8 mouse cellular contexts compared by ENCODE assay signal in the genomic region with DNA sequence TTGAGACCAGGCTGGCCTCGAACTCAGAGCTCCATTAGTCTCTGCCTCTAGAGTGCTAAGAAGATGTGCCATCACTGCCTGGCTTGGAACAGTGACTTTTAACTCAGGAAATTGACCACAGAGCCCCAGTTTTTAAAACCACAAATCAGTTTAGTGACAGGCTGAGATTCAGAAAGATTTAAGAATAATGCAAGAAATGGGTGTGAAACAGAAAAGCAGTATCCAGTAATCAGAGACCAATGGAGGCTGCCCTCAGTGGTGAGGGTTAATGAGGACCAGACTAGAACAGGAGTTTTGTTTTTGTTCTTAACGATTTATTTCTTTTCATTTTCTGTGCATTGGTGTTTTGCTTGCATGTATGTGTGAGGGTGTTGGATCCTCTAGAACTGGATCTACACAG. TPM values are rescaled to one million over a fixed set of nuclear protein-coding genes. Genes with fewer than 3 reads are reported as not detected.
A peak's percentile ranks its signal among the peaks of the same experiment; 100 is the strongest.
DNase-seq lines count a peak whose midpoint lies in the region; ATAC-seq and TF ChIP-seq lines count a peak whose summit lies in the region.

No protein-coding gene starts in this region.

- dilution Hi-C loops in CH12.LX (cut with MboI; ENCODE audit: extremely low pct_ligation_motif_present, extremely low pct_unique_long_range_greater_than_20kb, low sequenced_read_pairs), result no loop called here

- H3K36me3 ChIP-seq in heart, embryonic 12.5 days, result peaks cover 21% of the 10 kb centered on the region
- peaks cover 15 to 27% of the 10 kb centered on the region in 2 experiments for H3K36me3 ChIP-seq in CH12.LX (replicated peaks in 1 of 2; ENCODE audit: control insufficient read depth in 1 of 2, insufficient read depth in 1 of 2, low read length in 1 of 2)
- peaks cover 11% of the 10 kb centered on the region; the same call in 1 of the 2 replicates for H3K36me3 ChIP-seq in forebrain, embryonic 14.5 days (ENCODE audit: control insufficient read depth, insufficient read depth, low read length)
- peaks cover 12% of the 10 kb centered on the region for H3K36me3 ChIP-seq in liver, embryonic 14.5 days (replicated peaks; ENCODE audit: control insufficient read depth, insufficient read depth, low read depth)

- in situ Hi-C loops in CH12.LX (cut with MboI; ENCODE audit: low pct_ligation_motif_present, low pct_unique_long_range_greater_than_20kb, low sequenced_read_pairs), result no loop called here

- H3K79me2 ChIP-seq in CH12.LX (replicated peaks; ENCODE audit: control insufficient read depth, extremely low read depth, insufficient read depth, poor library complexity, severe bottlenecking), result peaks cover 43% of the 10 kb centered on the region

- TF ChIP-seq CTCF in CH12.LX (conservative IDR thresholded peaks at IDR 0.05 in 1 of 2, IDR thresholded peaks at IDR 0.05 in 1 of 2; ENCODE audit: low read depth in 2 of 2, low read length in 2 of 2), result no peak
- no peak for TF ChIP-seq CTCF in liver, embryonic 14.5 days (IDR thresholded peaks at IDR 0.05; ENCODE audit: low read depth)

- peak overlapping the region; percentile 82 for H3K4me2 ChIP-seq in heart, embryonic 12.5 days
- H3K4me2 ChIP-seq in CH12.LX (ENCODE audit: insufficient read depth, low read depth, poor library complexity, severe bottlenecking), result peak overlapping the region; percentile 35
- peak overlapping the region; percentile 67; the same call in 1 of the 2 replicates for H3K4me2 ChIP-seq in forebrain, embryonic 14.5 days (ENCODE audit: low read length)
- peak overlapping the region; percentile 86 for H3K4me2 ChIP-seq in liver, embryonic 14.5 days (ENCODE audit: low read depth)

- H3K9ac ChIP-seq in heart, embryonic 12.5 days, result peak overlapping the region; percentile 73
- H3K9ac ChIP-seq in CH12.LX (ENCODE audit: insufficient read depth, low read depth), result peak overlapping the region; percentile 77
- H3K9ac ChIP-seq in forebrain, embryonic 14.5 days (ENCODE audit: low read length), result peak overlapping the region; percentile 59; the same call in 1 of the 2 replicates
- no peak overlapping the region for H3K9ac ChIP-seq in liver, embryonic 14.5 days (replicated peaks)

- no peak for ATAC-seq in heart, embryonic 12.5 days (ENCODE audit: insufficient number of reproducible peaks, low FRiP score)
- ATAC-seq in forebrain, embryonic 14.5 days, result no peak
- no peak for ATAC-seq in liver, embryonic 14.5 days (ENCODE audit: insufficient read depth)

- no peak for TF ChIP-seq POLR2A in CH12.LX (IDR thresholded peaks at IDR 0.05; ENCODE audit: low read depth, low read length)

- peak overlapping the region; percentile 92; the same call in 1 of the 2 replicates for H3K27ac ChIP-seq in heart, embryonic 12.5 days (ENCODE audit: poor library complexity, severe bottlenecking)
- peak overlapping the region; percentile 89; the same call in 1 of the 2 replicates for H3K27ac ChIP-seq in CH12.LX (ENCODE audit: insufficient read depth, low read depth)
- no peak overlapping the region for H3K27ac ChIP-seq in forebrain, embryonic 14.5 days (ENCODE audit: low read depth, low read length)
- H3K27ac ChIP-seq in liver, embryonic 14.5 days, result no peak overlapping the region

- no peak for TF ChIP-seq RAD21 in CH12.LX (IDR thresholded peaks at IDR 0.05; ENCODE audit: low read depth, low read length)

- H3K4me3 ChIP-seq in heart, embryonic 12.5 days, result peak overlapping the region; percentile 63
- H3K4me3 ChIP-seq in CH12.LX (replicated peaks in 1 of 3; ENCODE audit: low read depth in 2 of 3, low read length in 2 of 3, poor library complexity in 1 of 3), result peak overlapping the region in 1 of 3 experiments; percentile 75
- no peak overlapping the region for H3K4me3 ChIP-seq in forebrain, embryonic 14.5 days (ENCODE audit: low read depth, low read length)
- no peak overlapping the region for H3K4me3 ChIP-seq in liver, embryonic 14.5 days (ENCODE audit: insufficient read depth in 1 of 2, low read depth in 2 of 2, low read length in 2 of 2)

- WGBS in heart, embryonic 12.5 days, result 72% methylated on average over 2 of the region's 2 CpGs
- 78% methylated on average over 2 of the region's 2 CpGs for WGBS in forebrain, embryonic 14.5 days
- WGBS in liver, embryonic 14.5 days (ENCODE audit: insufficient replicate concordance), result 47% methylated on average over 2 of the region's 2 CpGs

- DNase-seq in heart, adult 11 months, result no peak
- DNase-seq in CH12.LX (ENCODE audit: extremely low read depth), result no peak
- no peak for DNase-seq in forebrain, embryonic 14.5 days (ENCODE audit: low spot score)
- DNase-seq in liver, embryonic 14.5 days (ENCODE audit: low read depth in 3 of 3, low spot score in 3 of 3), result no peak
- no peak for DNase-seq in adrenal gland, adult 2 months
- DNase-seq in spleen, postnatal 14 days (ENCODE audit: low spot score in 2 of 2), result no peak
- DNase-seq in retina, postnatal 1 day, result no peak

- no peaks in the 10 kb centered on the region for H3K9me3 ChIP-seq in heart, embryonic 12.5 days (replicated peaks)
- no peaks in the 10 kb centered on the region for H3K9me3 ChIP-seq in CH12.LX (replicated peaks; ENCODE audit: low read length)
- H3K9me3 ChIP-seq in forebrain, embryonic 14.5 days (replicated peaks; ENCODE audit: control insufficient read depth, low read length), result no peaks in the 10 kb centered on the region
- H3K9me3 ChIP-seq in liver, embryonic 14.5 days (ENCODE audit: control insufficient read depth, low read length), result no peaks in the 10 kb centered on the region

- no peak for TF ChIP-seq EP300 in CH12.LX (IDR thresholded peaks at IDR 0.05; ENCODE audit: low read length)
- no peak for TF ChIP-seq EP300 in liver, embryonic 14.5 days (IDR thresholded peaks at IDR 0.05; ENCODE audit: low read depth)

- H3K4me1 ChIP-seq in heart, embryonic 12.5 days (replicated peaks), result peaks cover 16% of the 10 kb centered on the region
- H3K4me1 ChIP-seq in CH12.LX (ENCODE audit: control insufficient read depth in 1 of 2, insufficient read depth in 2 of 2), result peaks cover 4 to 43% of the 10 kb centered on the region in 2 experiments; a peak in 2 of 4 replicates
- peaks cover 14% of the 10 kb centered on the region for H3K4me1 ChIP-seq in forebrain, embryonic 14.5 days (ENCODE audit: control insufficient read depth, insufficient read depth, low read length)
- peaks cover 18 to 31% of the 10 kb centered on the region in 2 experiments for H3K4me1 ChIP-seq in liver, embryonic 14.5 days (replicated peaks; ENCODE audit: control insufficient read depth in 2 of 2, insufficient read depth in 2 of 2, low read length in 1 of 2)

- H3K27me3 ChIP-seq in heart, embryonic 12.5 days (replicated peaks), result no peaks in the 10 kb centered on the region
- no peaks in the 10 kb centered on the region for H3K27me3 ChIP-seq in CH12.LX (replicated peaks)
- no peaks in the 10 kb centered on the region for H3K27me3 ChIP-seq in forebrain, embryonic 14.5 days (replicated peaks; ENCODE audit: control insufficient read depth, insufficient read depth, low read length)
- H3K27me3 ChIP-seq in liver, embryonic 14.5 days (ENCODE audit: control insufficient read depth, insufficient read depth, low read length), result no peaks in the 10 kb centered on the region

RNA-seq across cellular contexts. Expression of a gene that starts 0.7 kb away (rescaled TPM):
- 963 and 983 TPM in 2 replicates for polyA plus RNA-seq in heart, embryonic 12.5 days (2016; fragmentation: Nextera tagmentation; extraction: Ambion mirVana)
- total RNA-seq in CH12.LX (2012; rRNA removed) (269 and 378 TPM in 2 replicates), CH12.LX (2014; rRNA removed) (1,274 and 1,469 TPM in 2 replicates)
- polyA plus RNA-seq in CH12.LX (2012; ENCODE audit: insufficient read length, low read depth), result 934 and 1,078 TPM in 2 replicates
- 561 and 632 TPM in 2 replicates for polyA plus RNA-seq in forebrain, embryonic 14.5 days (2014; fragmentation: Nextera tagmentation; extraction: Ambion mirVana)
- 127 and 234 TPM in 2 replicates for polyA plus RNA-seq in liver, embryonic 14.5 days (2012; rRNA removed)
- 862 and 916 TPM in 2 replicates for polyA plus RNA-seq in liver, embryonic 14.5 days (2014; fragmentation: Nextera tagmentation; extraction: Ambion mirVana)
- 100 to 1,000 TPM; 703 to 816 TPM for total RNA-seq in adrenal gland, adult 2 months (2021)
- 20.2 and 21.8 TPM in 2 replicates for polyA plus RNA-seq in adrenal gland, adult 2 months (2012; rRNA removed)

RNA-seq across cellular contexts. Expression of a gene that starts 23.5 kb away (rescaled TPM):
- 31.8 and 34.5 TPM in 2 replicates for polyA plus RNA-seq in heart, embryonic 12.5 days (2016; fragmentation: Nextera tagmentation; extraction: Ambion mirVana)
- 10.0 and 10.5 TPM in 2 replicates for total RNA-seq in CH12.LX (2012; rRNA removed)
- total RNA-seq in CH12.LX (2014; rRNA removed), result 28.2 and 32.1 TPM in 2 replicates
- polyA plus RNA-seq in CH12.LX (2012; ENCODE audit: insufficient read length, low read depth), result 15.4 and 15.5 TPM in 2 replicates
- 13.2 and 15.2 TPM in 2 replicates for polyA plus RNA-seq in forebrain, embryonic 14.5 days (2014; fragmentation: Nextera tagmentation; extraction: Ambion mirVana)
- polyA plus RNA-seq in liver, embryonic 14.5 days (2012; rRNA removed), result 7.0 and 8.5 TPM in 2 replicates
- 4.1 and 5.9 TPM in 2 replicates for polyA plus RNA-seq in liver, embryonic 14.5 days (2014; fragmentation: Nextera tagmentation; extraction: Ambion mirVana)
- total RNA-seq in adrenal gland, adult 2 months (2021), result 10 to 100 TPM; 36.1 to 43.5 TPM
- polyA plus RNA-seq in adrenal gland, adult 2 months (2012; rRNA removed), result 12.2 and 16.5 TPM in 2 replicates

RNA-seq across cellular contexts. Expression of a gene that starts 23.6 kb away (rescaled TPM):
- polyA plus RNA-seq in heart, embryonic 12.5 days (2016; fragmentation: Nextera tagmentation; extraction: Ambion mirVana), result 15.9 and 17.5 TPM in 2 replicates
- 15.3 and 19.9 TPM in 2 replicates for total RNA-seq in CH12.LX (2012; rRNA removed)
- total RNA-seq in CH12.LX (2014; rRNA removed), result 18.1 and 20.2 TPM in 2 replicates
- polyA plus RNA-seq in CH12.LX (2012; ENCODE audit: insufficient read length, low read depth), result 27.6 and 27.9 TPM in 2 replicates
- 14.6 and 16.9 TPM in 2 replicates for polyA plus RNA-seq in forebrain, embryonic 14.5 days (2014; fragmentation: Nextera tagmentation; extraction: Ambion mirVana)
- polyA plus RNA-seq in liver, embryonic 14.5 days (2012; rRNA removed), result 12.6 and 16.0 TPM in 2 replicates
- 9.1 and 12.7 TPM in 2 replicates for polyA plus RNA-seq in liver, embryonic 14.5 days (2014; fragmentation: Nextera tagmentation; extraction: Ambion mirVana)
- total RNA-seq in adrenal gland, adult 2 months (2021), result 10 to 100 TPM; 19.0 to 20.3 TPM
- polyA plus RNA-seq in adrenal gland, adult 2 months (2012; rRNA removed), result 20.8 and 21.7 TPM in 2 replicates

RNA-seq across cellular contexts. Expression of a gene that starts 33.2 kb away (rescaled TPM):
- 550 and 559 TPM in 2 replicates for polyA plus RNA-seq in heart, embryonic 12.5 days (2016; fragmentation: Nextera tagmentation; extraction: Ambion mirVana)
- 347 and 373 TPM in 2 replicates for total RNA-seq in CH12.LX (2012; rRNA removed)
- total RNA-seq in CH12.LX (2014; rRNA removed), result 517 and 533 TPM in 2 replicates
- polyA plus RNA-seq in CH12.LX (2012; ENCODE audit: insufficient read length, low read depth), result 450 and 470 TPM in 2 replicates
- 910 and 955 TPM in 2 replicates for polyA plus RNA-seq in forebrain, embryonic 14.5 days (2014; fragmentation: Nextera tagmentation; extraction: Ambion mirVana)
- 176 and 194 TPM in 2 replicates for polyA plus RNA-seq in liver, embryonic 14.5 days (2012; rRNA removed)
- polyA plus RNA-seq in liver, embryonic 14.5 days (2014; fragmentation: Nextera tagmentation; extraction: Ambion mirVana), result 275 and 295 TPM in 2 replicates
- 1,000 to 10,000 TPM in 1 of 2 experiments, 100 to 1,000 TPM in 1; 867 to 1,182 TPM for total RNA-seq in adrenal gland, adult 2 months (2021)
- polyA plus RNA-seq in adrenal gland, adult 2 months (2012; rRNA removed), result 733 and 783 TPM in 2 replicates

RNA-seq across cellular contexts. Expression of a gene that starts 36.1 kb away (rescaled TPM):
- 2.9 and 3.1 TPM in 2 replicates for polyA plus RNA-seq in heart, embryonic 12.5 days (2016; fragmentation: Nextera tagmentation; extraction: Ambion mirVana)
- total RNA-seq in CH12.LX (2012; rRNA removed) (5.6 and 7.0 TPM in 2 replicates), CH12.LX (2014; rRNA removed) (5.4 and 5.8 TPM in 2 replicates)
- 3.5 and 4.8 TPM in 2 replicates for polyA plus RNA-seq in CH12.LX (2012; ENCODE audit: insufficient read length, low read depth)
- 4.0 and 4.8 TPM in 2 replicates for polyA plus RNA-seq in forebrain, embryonic 14.5 days (2014; fragmentation: Nextera tagmentation; extraction: Ambion mirVana)
- 1.3 and 1.6 TPM in 2 replicates for polyA plus RNA-seq in liver, embryonic 14.5 days (2012; rRNA removed)
- polyA plus RNA-seq in liver, embryonic 14.5 days (2014; fragmentation: Nextera tagmentation; extraction: Ambion mirVana), result 3.2 and 3.4 TPM in 2 replicates
- 1 to 10 TPM; 3.4 to 5.4 TPM for total RNA-seq in adrenal gland, adult 2 months (2021)
- polyA plus RNA-seq in adrenal gland, adult 2 months (2012; rRNA removed), result 2.4 and 2.5 TPM in 2 replicates

Comparison
In these comparisons a context has a peak if more than half of its experiments do, and no peak if none do; other contexts are left out.
1. H3K27ac ChIP-seq: peak in heart, embryonic 12.5 days (single experiment) and CH12.LX (single experiment); none in forebrain, embryonic 14.5 days (single experiment) and liver, embryonic 14.5 days (single experiment).
2. H3K4me2 ChIP-seq: peak in every context shown above with its lines; median percentile 86 in liver, embryonic 14.5 days; 82 in heart, embryonic 12.5 days; 67 in forebrain, embryonic 14.5 days; 35 in CH12.LX.